Mouse (Mus musculus) limb, embryonic 11.5 days (tissue): ENCODE data around the gene 4930579F01Rik. TPM values are rescaled to one million over a fixed set of nuclear protein-coding genes. Genes with fewer than 3 reads are reported as not detected.

Experiments
- ATAC-seq: fragments of 200-750 bp; cut with Nextera tagmentation; 2 replicates; pipeline ENCODE4 v1.8.0; 2017; ENCODE audit warnings: low read depth; ENCODE audit not compliant: insufficient number of reproducible peaks, low FRiP score, low TSS enrichment
- DNase-seq: peaks from one replicate; pipeline ENCODE4 v3.0.0-alpha.2; 2015; ENCODE audit warnings: low spot score
- H3K27ac ChIP-seq: fragments of 300-500 bp; sonication (generic); replicated peaks from 2 replicates; pipeline ENCODE4 v1.5.1; 2014; ENCODE audit warnings: low read depth, mild to moderate bottlenecking, low read length
- H3K27me3 ChIP-seq: fragments of 300-500 bp; sonication (generic); 2 replicates; pipeline ENCODE4 v1.6.1; 2014; ENCODE audit warnings: mild to moderate bottlenecking, low read length, mixed read lengths; ENCODE audit not compliant: control insufficient read depth, insufficient read depth
- H3K36me3 ChIP-seq: fragments of 300-500 bp; sonication (generic); 2 replicates; pipeline ENCODE4 v1.6.1; 2014; ENCODE audit warnings: mild to moderate bottlenecking, low read length, moderate library complexity, mixed read lengths; ENCODE audit not compliant: control insufficient read depth, insufficient read depth
- H3K4me1 ChIP-seq: fragments of 300-500 bp; sonication (generic); 2 replicates; pipeline ENCODE4 v1.6.1; 2014; ENCODE audit warnings: low read length, mixed read lengths; ENCODE audit not compliant: control insufficient read depth, insufficient read depth
- H3K4me2 ChIP-seq: fragments of 300-500 bp; sonication (generic); 2 replicates; pipeline ENCODE4 v1.6.1; 2014; ENCODE audit warnings: low read depth, mild to moderate bottlenecking, moderate library complexity; ENCODE audit not compliant: severe bottlenecking
- H3K4me3 ChIP-seq: fragments of 300-500 bp; sonication (generic); 2 replicates; pipeline ENCODE4 v1.5.1; 2014; ENCODE audit warnings: low read depth, low read length
- H3K9ac ChIP-seq: fragments of 300-500 bp; sonication (generic); 2 replicates; pipeline ENCODE4 v1.6.1; 2014; ENCODE audit warnings: mild to moderate bottlenecking, low read length
- H3K9me3 ChIP-seq: fragments of 300-500 bp; sonication (generic); 2 replicates; pipeline ENCODE4 v1.6.1; 2016; ENCODE audit warnings: low read length; ENCODE audit not compliant: control insufficient read depth
- WGBS: fragments of 180-500 bp; shearing (Covaris S2); extraction: QIAGEN DNeasy Blood & Tissue Kit; methylation state at CpG from one replicate; pipeline ENCODE4 v1.1.7; 2014; 5-methylcytosine and 5-hydroxymethylcytosine counted together
- polyA plus RNA-seq: library from polyadenylated mRNA; unstranded; fragments of >200 nt; fragmentation: Nextera tagmentation; extraction: Ambion mirVana; gene quantifications from 2 replicates; pipeline ENCODE4 v1.2.1, GENCODE M21; 2014

Gene 4930579F01Rik
- polyA plus RNA-seq, 1 experiment from 2014 or later = not detected

GRCm38 (mm10) chr3:138224363-138224954, 30.8 kb upstream of the 4930579F01Rik start:
- Histone ChIP-seq H3K4me1 (no peaks in the 10 kb centered on the region), H3K27ac (no peak overlapping the region), H3K9ac (no peak overlapping the region), H3K27me3 (no peaks in the 10 kb centered on the region), H3K4me3 (no peak overlapping the region), H3K36me3 (no peaks in the 10 kb centered on the region), H3K9me3 (no peaks in the 10 kb centered on the region; the same call in 1 of the 2 replicates), H3K4me2 (no peak overlapping the region)
- DNase-seq = no peak
- WGBS = 88% methylated on average over 13 of the region's 13 CpGs
- no peak for ATAC-seq

GRCm38 (mm10) chr3:138222952-138223351, 29.3 kb upstream of the 4930579F01Rik start:
- ATAC-seq (0 out of 2 replicates have a peak, but pooled peaks have one; percentile 76), DNase-seq (peak; percentile 77)
- Histone ChIP-seq H3K27ac (no peak overlapping the region), H3K4me2 (no peak overlapping the region), H3K27me3 (no peaks in the 10 kb centered on the region), H3K9me3 (no peaks in the 10 kb centered on the region; the same call in 1 of the 2 replicates), H3K4me1 (no peaks in the 10 kb centered on the region), H3K4me3 (no peak overlapping the region), H3K9ac (no peak overlapping the region), H3K36me3 (no peaks in the 10 kb centered on the region)
- WGBS = 45% methylated on average over 5 of the region's 5 CpGs

GRCm38 (mm10) chr3:138222511-138222910, 28.9 kb upstream of the 4930579F01Rik start:
- ATAC-seq = no peak
- DNase-seq = no peak
- no peak overlapping the region for H3K4me2 ChIP-seq
- H3K4me3 ChIP-seq = no peak overlapping the region
- 69% methylated on average over 4 of the region's 4 CpGs for WGBS
- H3K9me3 ChIP-seq = no peaks in the 10 kb centered on the region
- H3K27me3 ChIP-seq = no peaks in the 10 kb centered on the region
- no peaks in the 10 kb centered on the region for H3K36me3 ChIP-seq
- H3K27ac ChIP-seq = no peak overlapping the region
- no peak overlapping the region for H3K9ac ChIP-seq
- no peaks in the 10 kb centered on the region for H3K4me1 ChIP-seq

GRCm38 (mm10) chr3:138221116-138221515, 27.5 kb upstream of the 4930579F01Rik start:
- Histone ChIP-seq H3K27me3 (no peaks in the 10 kb centered on the region), H3K9ac (no peak overlapping the region), H3K27ac (no peak overlapping the region), H3K36me3 (no peaks in the 10 kb centered on the region), H3K9me3 (no peaks in the 10 kb centered on the region), H3K4me1 (no peaks in the 10 kb centered on the region), H3K4me3 (no peak overlapping the region), H3K4me2 (no peak overlapping the region)
- DNase-seq (no peak), ATAC-seq (no peak)
- 94% methylated on average over 11 of the region's 11 CpGs for WGBS

- ATAC-seq (no peak), DNase-seq (no peak)
- H3K4me3 ChIP-seq = no peak within 1 kb of the TSS
- 76% methylated on average over 10 of the region's 10 CpGs for WGBS
- H3K27ac ChIP-seq = no peak within 1 kb of the TSS
- no peak within 1 kb of the TSS for H3K9ac ChIP-seq
- no peaks in the 10 kb centered on the region for H3K4me1 ChIP-seq
- H3K36me3 ChIP-seq = no peaks in the 10 kb centered on the region
- no peaks in the 10 kb centered on the region for H3K9me3 ChIP-seq
- no peak within 1 kb of the TSS for H3K4me2 ChIP-seq
- no peaks in the 10 kb centered on the region for H3K27me3 ChIP-seq
These were observed 24.1 kb upstream of the 4930579F01Rik start, which contains the start of gene Adh7 for GRCm38 (mm10) chr3:138217631-138218264. Gene Adh7 (plus strand): TSS chr3:138217760.

GRCm38 (mm10) chr3:138216091-138216490, 22.5 kb upstream of the 4930579F01Rik start:
- Histone ChIP-seq H3K4me1 (no peaks in the 10 kb centered on the region), H3K4me2 (no peak overlapping the region), H3K9me3 (no peaks in the 10 kb centered on the region), H3K27ac (no peak overlapping the region), H3K4me3 (no peak overlapping the region), H3K9ac (no peak overlapping the region), H3K36me3 (no peaks in the 10 kb centered on the region), H3K27me3 (no peaks in the 10 kb centered on the region)
- ATAC-seq = no peak
- no peak for DNase-seq
- 85% methylated on average over 8 of the region's 8 CpGs for WGBS

- Histone ChIP-seq H3K4me3 (no peak overlapping the region), H3K27ac (no peak overlapping the region), H3K9ac (no peak overlapping the region), H3K4me1 (no peaks in the 10 kb centered on the region), H3K36me3 (no peaks in the 10 kb centered on the region), H3K27me3 (no peaks in the 10 kb centered on the region), H3K4me2 (no peak overlapping the region), H3K9me3 (no peaks in the 10 kb centered on the region)
- 58% methylated on average over 11 of the region's 11 CpGs for WGBS
- ATAC-seq = 0 out of 2 replicates have a peak, but pooled peaks have one; percentile 39
- DNase-seq = no peak
These were observed 21.9 kb upstream of the 4930579F01Rik start for GRCm38 (mm10) chr3:138215395-138215989.

GRCm38 (mm10) chr3:138212431-138212951, 18.9 kb upstream of the 4930579F01Rik start:
- no peak overlapping the region for H3K27ac ChIP-seq
- H3K36me3 ChIP-seq = no peaks in the 10 kb centered on the region
- no peaks in the 10 kb centered on the region for H3K9me3 ChIP-seq
- no peaks in the 10 kb centered on the region for H3K27me3 ChIP-seq
- WGBS = 88% methylated on average over 4 of the region's 4 CpGs
- DNase-seq (no peak), ATAC-seq (no peak)
- no peak overlapping the region for H3K9ac ChIP-seq
- H3K4me2 ChIP-seq = no peak overlapping the region
- no peak overlapping the region for H3K4me3 ChIP-seq
- H3K4me1 ChIP-seq = no peaks in the 10 kb centered on the region
